Mouse (Mus musculus) intestine, postnatal 0 days (tissue): ENCODE measurements around the gene Macf1. TPM values are rescaled to one million over a fixed set of nuclear protein-coding genes. Genes with fewer than 3 reads are reported as not detected.
A peak's percentile ranks its signal among the peaks of the same experiment; 100 is the strongest.

Experiments used
- ATAC-seq: fragments of 200-750 bp; cut with Nextera tagmentation; 2 replicates; pipeline ENCODE4 v1.8.0; 2017; ENCODE audit warnings: mild to moderate bottlenecking, moderate TSS enrichment, moderate library complexity
- H3K27ac ChIP-seq: fragments of 300-500 bp; sonication (generic); 2 replicates; pipeline ENCODE4 v1.5.1; 2014; ENCODE audit warnings: mild to moderate bottlenecking, low read depth, low read length, moderate library complexity
- H3K27me3 ChIP-seq: fragments of 300-500 bp; sonication (generic); replicated peaks from 2 replicates; pipeline ENCODE4 v1.6.1; 2014; ENCODE audit warnings: low read length, mixed read lengths; ENCODE audit not compliant: control insufficient read depth, insufficient read depth
- H3K36me3 ChIP-seq: fragments of 300-500 bp; sonication (generic); 2 replicates; pipeline ENCODE4 v1.6.1; 2014; ENCODE audit warnings: mild to moderate bottlenecking, moderate library complexity; ENCODE audit not compliant: control insufficient read depth, insufficient read depth
- H3K4me1 ChIP-seq: fragments of 300-500 bp; sonication (generic); replicated peaks from 2 replicates; pipeline ENCODE4 v1.6.1; 2014; ENCODE audit warnings: antibody characterized with exemption, low read length, mixed read lengths; ENCODE audit not compliant: control insufficient read depth, insufficient read depth
- H3K4me2 ChIP-seq: fragments of 300-500 bp; sonication (generic); replicated peaks from 2 replicates; pipeline ENCODE4 v1.6.1; 2014; ENCODE audit warnings: low read depth, mild to moderate bottlenecking, moderate library complexity
- H3K4me3 ChIP-seq: fragments of 300-500 bp; sonication (generic); 2 replicates; pipeline ENCODE4 v1.5.1; 2014; ENCODE audit warnings: low read depth, low read length
- H3K9ac ChIP-seq: fragments of 300-500 bp; sonication (generic); 2 replicates; pipeline ENCODE4 v1.6.1; 2014; ENCODE audit warnings: mild to moderate bottlenecking, low read depth, low read length
- H3K9me3 ChIP-seq: fragments of 300-500 bp; sonication (generic); 2 replicates; pipeline ENCODE4 v1.6.1; 2016; ENCODE audit warnings: mixed run types; ENCODE audit not compliant: control insufficient read depth
- CTCF ChIP-seq: sonication (generic); IDR thresholded peaks from 2 replicates; pipeline ENCODE4 v1.5.1; 2016; ENCODE audit warnings: low read depth, mild to moderate bottlenecking, control low read depth, antibody characterized with exemption, moderate library complexity
- WGBS: fragments of 180-500 bp; shearing (Covaris S2); extraction: QIAGEN DNeasy Blood & Tissue Kit; methylation state at CpG from one replicate; pipeline ENCODE4 v1.1.7; 2014; 5-methylcytosine and 5-hydroxymethylcytosine counted together
- polyA plus RNA-seq: library from polyadenylated mRNA; unstranded; fragments of >200 nt; fragmentation: Nextera tagmentation; extraction: Ambion mirVana; gene quantifications from 2 replicates; pipeline ENCODE4 v1.2.1, GENCODE M21; 2015

Gene Macf1
- polyA plus RNA-seq, 1 experiment from 2014 or later, result 17.3 TPM

DNA sequence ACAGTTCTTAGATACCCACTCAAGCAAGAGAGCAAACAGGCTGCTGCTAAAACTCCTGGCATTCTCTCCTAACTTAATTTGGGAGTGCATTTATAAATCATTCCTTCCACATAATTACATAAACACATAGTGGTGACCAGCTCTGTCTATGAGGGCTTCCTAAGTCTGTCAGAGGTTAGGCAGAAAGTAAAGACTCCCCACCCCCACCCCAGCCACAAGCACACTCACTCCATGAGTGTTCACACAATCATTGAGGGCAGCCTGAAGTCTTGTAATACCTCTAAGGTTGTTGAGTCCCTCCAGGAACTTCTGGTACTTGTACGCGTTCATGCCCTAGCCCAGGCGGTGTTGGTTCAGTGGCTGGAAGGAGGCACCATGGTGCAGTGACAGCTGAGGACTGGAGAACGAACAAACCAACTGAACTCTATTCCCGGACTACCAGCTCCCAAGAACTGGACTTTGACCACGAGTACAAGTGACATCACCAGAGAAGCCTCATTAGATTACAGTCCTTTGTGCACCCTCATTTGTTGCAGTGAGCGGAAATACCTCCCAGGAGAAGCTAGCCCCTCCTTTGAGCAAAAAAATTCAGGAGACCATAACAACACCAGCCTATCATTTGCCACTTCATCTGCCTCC is 70.7 kb downstream of the Macf1 start:
- H3K4me3 ChIP-seq, result peak overlapping the region; percentile 25
- TF ChIP-seq CTCF, result no peak
- no peaks in the 10 kb centered on the region for H3K9me3 ChIP-seq
- peak overlapping the region; percentile 26; the same call in 1 of the 2 replicates for H3K9ac ChIP-seq
- H3K36me3 ChIP-seq, result no peaks in the 10 kb centered on the region
- H3K4me2 ChIP-seq, result peak overlapping the region; percentile 48
- H3K27me3 ChIP-seq, result no peaks in the 10 kb centered on the region
- 25% methylated on average over 7 of the region's 7 CpGs for WGBS
- H3K27ac ChIP-seq, result peak overlapping the region; percentile 50; the same call in 1 of the 2 replicates
- peak; percentile 96 for ATAC-seq
- H3K4me1 ChIP-seq, result no peaks in the 10 kb centered on the region

- Histone ChIP-seq H3K27ac (no peak overlapping the region), H3K9me3 (no peaks in the 10 kb centered on the region), H3K4me2 (no peak overlapping the region), H3K4me3 (no peak overlapping the region), H3K9ac (no peak overlapping the region), H3K27me3 (no peaks in the 10 kb centered on the region), H3K4me1 (no peaks in the 10 kb centered on the region), H3K36me3 (no peaks in the 10 kb centered on the region)
- TF ChIP-seq CTCF, result no peak
- ATAC-seq, result no peak
- 98% methylated on average over 1 of the region's 1 CpGs for WGBS
These were observed 72.2 kb downstream of the Macf1 start for GRCm38 (mm10) chr4:123611940-123612339.

DNA sequence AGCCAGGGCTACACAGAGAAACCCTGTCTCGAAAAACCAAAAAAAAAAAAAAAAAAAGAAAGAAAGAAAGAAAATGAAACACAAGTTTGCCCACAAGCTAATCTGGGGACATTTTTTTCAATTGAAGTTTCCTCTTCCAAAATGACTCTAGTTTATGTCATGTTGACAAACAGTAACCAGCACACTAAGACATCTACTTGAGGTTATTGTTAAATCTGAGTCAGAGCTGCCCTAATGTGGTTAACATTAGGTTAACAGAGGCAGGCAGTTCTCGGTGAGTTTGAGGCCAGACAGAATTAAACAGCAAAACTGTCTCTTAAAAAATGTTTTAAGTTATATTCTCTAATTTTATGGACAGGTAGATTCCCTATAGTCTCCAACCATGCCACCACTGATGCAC is 72.9 kb downstream of the Macf1 start:
- Histone ChIP-seq H3K9ac (no peak overlapping the region), H3K4me2 (no peak overlapping the region), H3K9me3 (no peaks in the 10 kb centered on the region), H3K36me3 (no peaks in the 10 kb centered on the region), H3K4me3 (no peak overlapping the region), H3K27ac (no peak overlapping the region), H3K27me3 (no peaks in the 10 kb centered on the region), H3K4me1 (no peaks in the 10 kb centered on the region)
- TF ChIP-seq CTCF, result no peak
- ATAC-seq, result no peak
- 93% methylated on average over 2 of the region's 2 CpGs for WGBS

GRCm38 (mm10) chr4:123607174-123607573 is 77.0 kb downstream of the Macf1 start:
- ATAC-seq, result no peak
- no peaks in the 10 kb centered on the region for H3K4me1 ChIP-seq
- 94% methylated on average over 1 of the region's 1 CpGs for WGBS

GRCm38 (mm10) chr4:123605948-123606347 is 78.2 kb downstream of the Macf1 start:
- no peak for ATAC-seq
- H3K9me3 ChIP-seq, result no peaks in the 10 kb centered on the region
- H3K9ac ChIP-seq, result no peak overlapping the region
- H3K4me3 ChIP-seq, result no peak overlapping the region
- H3K4me1 ChIP-seq, result no peaks in the 10 kb centered on the region
- no peaks in the 10 kb centered on the region for H3K36me3 ChIP-seq
- H3K27me3 ChIP-seq, result no peaks in the 10 kb centered on the region
- H3K4me2 ChIP-seq, result no peak overlapping the region
- no peak for TF ChIP-seq CTCF
- WGBS, result 46% methylated on average over 5 of the region's 5 CpGs
- no peak overlapping the region for H3K27ac ChIP-seq

More at GRCm38 (mm10) chr4:123607174-123607573, 77.0 kb downstream of the Macf1 start:
- H3K27ac ChIP-seq, result no peak overlapping the region
- peak; percentile 69 for TF ChIP-seq CTCF
- H3K36me3 ChIP-seq, result no peaks in the 10 kb centered on the region
- no peaks in the 10 kb centered on the region for H3K27me3 ChIP-seq
- no peak overlapping the region for H3K4me2 ChIP-seq
- no peak overlapping the region for H3K4me3 ChIP-seq
- H3K9ac ChIP-seq, result no peak overlapping the region
- H3K9me3 ChIP-seq, result no peaks in the 10 kb centered on the region

DNA sequence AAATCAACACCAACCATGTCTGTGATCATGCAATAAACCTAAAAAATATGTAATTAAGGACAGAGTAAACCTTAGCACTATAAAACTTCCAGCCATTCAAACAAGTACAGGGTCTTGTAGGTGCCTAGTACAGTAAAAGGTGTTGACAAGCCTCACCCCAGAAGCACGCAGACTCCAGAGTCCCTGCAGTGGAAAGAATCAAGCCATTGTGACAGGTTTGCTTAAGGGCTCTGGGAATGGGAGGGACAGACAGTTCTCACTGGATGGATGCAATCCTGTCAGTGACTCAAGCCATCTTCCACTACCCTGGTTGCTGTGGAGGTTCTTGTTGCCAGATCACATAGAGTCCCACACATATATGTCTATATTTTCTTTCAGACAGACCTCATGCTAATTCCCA is 78.9 kb downstream of the Macf1 start:
- Histone ChIP-seq H3K27ac (no peak overlapping the region), H3K4me1 (no peaks in the 10 kb centered on the region), H3K27me3 (no peaks in the 10 kb centered on the region), H3K9ac (no peak overlapping the region), H3K36me3 (no peaks in the 10 kb centered on the region), H3K4me3 (no peak overlapping the region), H3K4me2 (no peak overlapping the region), H3K9me3 (no peaks in the 10 kb centered on the region)
- TF ChIP-seq CTCF, result no peak
- no peak for ATAC-seq
- 65% methylated on average over 1 of the region's 1 CpGs for WGBS
